Mouse (Mus musculus) heart, adult 11 months (tissue): ENCODE measurements around the gene Zkscan2.

Experiments
- DNase-seq: peaks from one replicate; pipeline ENCODE4 v3.0.0; 2022

Zkscan2 gene

DNA sequence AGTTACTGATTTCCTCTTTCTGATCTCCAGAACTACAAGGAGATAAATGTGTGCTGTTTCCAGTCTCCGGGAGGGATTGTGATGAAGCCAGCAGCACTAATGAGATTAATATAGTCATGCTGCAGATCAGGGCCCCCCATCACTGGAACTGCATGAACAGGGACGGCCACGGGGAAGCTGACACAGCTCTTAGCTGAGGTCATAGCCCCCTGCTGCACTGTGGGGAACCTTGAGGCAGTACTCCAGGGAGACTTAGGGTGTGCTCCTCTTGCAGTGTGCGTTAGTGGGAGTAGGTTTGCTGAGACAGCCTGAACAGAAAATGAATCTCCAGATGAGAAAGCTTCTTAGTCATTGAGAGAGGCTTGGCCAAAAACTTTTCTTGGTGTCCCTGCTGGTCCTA is 69.0 kb downstream of the Zkscan2 start:
- peak; percentile 86 for DNase-seq

DNA sequence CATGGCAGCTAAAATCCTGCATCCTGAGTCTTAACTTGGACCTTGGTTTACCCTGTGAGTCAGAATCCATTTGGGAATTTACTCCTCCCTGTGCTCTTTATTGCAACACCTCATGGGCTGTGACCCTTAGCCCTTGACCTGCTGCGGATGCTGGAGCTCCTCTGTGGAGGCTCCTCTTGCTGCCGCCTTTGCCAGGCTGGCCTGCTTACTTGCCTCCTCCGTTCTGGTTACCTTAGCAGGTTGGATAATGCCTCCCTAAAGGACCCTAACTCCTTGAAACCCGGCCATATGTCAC is 69.9 kb downstream of the Zkscan2 start:
- peak; percentile 91 for DNase-seq

DNA sequence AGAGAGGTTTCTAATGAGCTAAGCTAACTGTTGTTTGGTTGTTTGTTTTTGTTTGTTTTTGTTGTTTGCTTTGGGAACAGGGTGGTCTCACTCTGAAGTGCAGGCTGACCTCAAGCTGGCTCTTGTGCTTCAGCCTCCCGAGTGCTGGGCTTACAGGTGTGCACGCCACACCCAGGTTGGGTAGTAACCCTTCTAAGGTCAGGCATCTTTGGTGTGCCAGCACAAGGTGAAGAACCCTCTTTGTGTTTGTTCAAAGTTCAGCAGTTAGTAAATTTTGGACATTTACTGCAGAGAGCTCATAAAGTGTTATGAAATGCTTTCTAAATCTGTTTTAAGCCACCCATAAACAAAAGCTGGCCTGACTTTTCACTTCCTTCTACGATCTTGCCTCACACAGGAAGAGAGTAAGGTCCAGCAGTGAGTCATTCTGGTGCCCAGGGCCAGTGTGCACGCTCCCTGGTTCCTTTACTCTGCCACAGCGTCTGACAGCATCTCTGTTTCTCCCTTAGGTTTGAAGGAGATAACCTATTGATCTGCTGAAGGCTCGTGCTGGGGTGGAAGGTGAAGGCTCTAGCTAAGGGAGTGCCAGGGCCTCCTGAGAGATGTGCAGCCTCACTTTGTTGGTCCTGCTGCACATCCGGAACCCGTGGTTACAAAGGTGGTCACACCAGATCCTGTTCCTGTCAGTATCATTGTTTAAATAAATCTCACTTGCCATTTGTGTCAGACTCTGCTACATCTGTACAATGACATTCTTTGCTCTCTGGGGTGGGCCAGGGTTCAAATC is 70.4 kb downstream of the Zkscan2 start:
- peak; percentile 94 for DNase-seq
